Mouse (Mus musculus) CH12.LX (cell line): ENCODE data around the gene Znrf3. TPM values are rescaled to one million over a fixed set of nuclear protein-coding genes. Genes with fewer than 3 reads are reported as not detected.

Experiments
- DNase-seq: peaks from one replicate; pipeline ENCODE4 v3.0.0-alpha.2; 2013; ENCODE audit errors: extremely low read depth
- H3K27ac ChIP-seq: 2 replicates; pipeline ENCODE4 v1.5.1; 2012; ENCODE audit warnings: low read depth, mild to moderate bottlenecking, control low read depth, moderate library complexity; ENCODE audit not compliant: insufficient read depth
- H3K27me3 ChIP-seq: replicated peaks from 2 replicates; pipeline ENCODE3; 2012; ENCODE audit warnings: inconsistent platforms
- H3K36me3 ChIP-seq, 2 experiments: replicated peaks in 1 of 2; 2 replicates each; pipeline versions ENCODE3 to v1.6.1; 2012; ENCODE audit warnings: inconsistent platforms in 1 of 2, low read length in 1 of 2, mild to moderate bottlenecking in 1 of 2, mixed read lengths in 1 of 2, moderate library complexity in 1 of 2; ENCODE audit not compliant: control insufficient read depth in 1 of 2, insufficient read depth in 1 of 2
- H3K4me1 ChIP-seq, 2 experiments: 2 replicates each; pipeline ENCODE4 v1.6.1; 2012; ENCODE audit warnings: inconsistent platforms in 1 of 2, moderate library complexity in 1 of 2; ENCODE audit not compliant: insufficient read depth in 2 of 2, control insufficient read depth in 1 of 2
- H3K4me2 ChIP-seq: 2 replicates; pipeline ENCODE4 v1.6.1; 2012; ENCODE audit warnings: low read depth, mild to moderate bottlenecking, control low read depth; ENCODE audit not compliant: poor library complexity, insufficient read depth, severe bottlenecking
- H3K4me3 ChIP-seq, 3 experiments: fragments of 150-350 bp in 1 of 3; sonication (generic) in 1 of 3; replicated peaks in 1 of 3; 2 replicates each; pipeline versions ENCODE3 to v1.5.1; 2011 to 2012; ENCODE audit warnings: low read depth in 2 of 3, low read length in 2 of 3, mild to moderate bottlenecking in 2 of 3, moderate library complexity in 2 of 3, control low read depth in 1 of 3, improper control_type of control experiment in 1 of 3, inconsistent platforms in 1 of 3, mixed read lengths in 1 of 3; ENCODE audit not compliant: poor library complexity in 1 of 3
- H3K79me2 ChIP-seq: replicated peaks from 2 replicates; pipeline ENCODE4 v1.6.1; 2012; ENCODE audit warnings: mild to moderate bottlenecking, moderate library complexity; ENCODE audit not compliant: control insufficient read depth, poor library complexity, insufficient read depth, severe bottlenecking; ENCODE audit errors: extremely low read depth
- H3K9ac ChIP-seq: 2 replicates; pipeline ENCODE4 v1.6.1; 2012; ENCODE audit warnings: low read depth, mild to moderate bottlenecking, control low read depth, moderate library complexity; ENCODE audit not compliant: insufficient read depth
- H3K9me3 ChIP-seq: replicated peaks from 2 replicates; pipeline ENCODE3; 2012; ENCODE audit warnings: low read length, inconsistent platforms, mixed read lengths
- CHD1 ChIP-seq: IDR thresholded peaks from 2 replicates; pipeline ENCODE4 v1.6.1; 2012; ENCODE audit warnings: low read depth, low read length, improper control_type of control experiment, inconsistent platforms
- CHD2 ChIP-seq: IDR thresholded peaks from 2 replicates; pipeline ENCODE4 v1.6.1; 2011; ENCODE audit warnings: low read length, improper control_type of control experiment
- CTCF ChIP-seq, 2 experiments: IDR thresholded peaks in 1 of 2; conservative IDR thresholded peaks in 1 of 2; 2 replicates each; pipeline ENCODE4 v1.5.1; 2011 to 2012; ENCODE audit warnings: low read depth in 2 of 2, low read length in 2 of 2, improper control_type of control experiment in 1 of 2, inconsistent platforms in 1 of 2, mild to moderate bottlenecking in 1 of 2, moderate library complexity in 1 of 2
- E2F4 ChIP-seq: IDR thresholded peaks from 2 replicates; pipeline ENCODE4 v1.6.1; 2011; ENCODE audit warnings: low read depth, low read length, improper control_type of control experiment; ENCODE audit not compliant: insufficient replicate concordance
- ELF1 ChIP-seq: IDR thresholded peaks from 2 replicates; pipeline ENCODE4 v1.6.1; 2014; ENCODE audit warnings: low read depth, mild to moderate bottlenecking, inconsistent platforms, low read length, improper control_type of control experiment
- HCFC1 ChIP-seq: IDR thresholded peaks from 2 replicates; pipeline ENCODE4 v1.6.1; 2012; ENCODE audit warnings: low read depth, mild to moderate bottlenecking, inconsistent platforms, low read length, improper control_type of control experiment
- IRF4 ChIP-seq: IDR thresholded peaks from 2 replicates; pipeline ENCODE4 v1.6.1; 2014; ENCODE audit warnings: low read depth, mild to moderate bottlenecking, inconsistent platforms, low read length, improper control_type of control experiment
- JUN ChIP-seq: IDR thresholded peaks from 2 replicates; pipeline ENCODE4 v1.6.1; 2011; ENCODE audit warnings: low read depth, mild to moderate bottlenecking, low read length, improper control_type of control experiment, moderate library complexity; ENCODE audit not compliant: insufficient read depth
- MAFK ChIP-seq: IDR thresholded peaks from 2 replicates; pipeline ENCODE4 v1.6.1; 2011; ENCODE audit warnings: low read length, improper control_type of control experiment; ENCODE audit not compliant: insufficient replicate concordance
- MAZ ChIP-seq: IDR thresholded peaks from 2 replicates; pipeline ENCODE4 v1.6.1; 2012; ENCODE audit warnings: low read depth, mild to moderate bottlenecking, inconsistent platforms, low read length, improper control_type of control experiment, moderate library complexity
- MEF2A ChIP-seq: IDR thresholded peaks from 2 replicates; pipeline ENCODE4 v1.6.1; 2014; ENCODE audit warnings: low read depth, mild to moderate bottlenecking, inconsistent platforms, low read length, improper control_type of control experiment, borderline replicate concordance
- NELFE ChIP-seq: IDR thresholded peaks from 2 replicates; pipeline ENCODE4 v1.6.1; 2011; ENCODE audit warnings: low read depth, low read length, improper control_type of control experiment
- NRF1 ChIP-seq: IDR thresholded peaks from 2 replicates; pipeline ENCODE4 v1.6.1; 2014; ENCODE audit warnings: low read depth, mild to moderate bottlenecking, inconsistent platforms, low read length, improper control_type of control experiment, moderate library complexity
- PAX5 ChIP-seq: IDR thresholded peaks from 2 replicates; pipeline ENCODE4 v1.6.1; 2012; ENCODE audit warnings: low read length, inconsistent platforms, mixed read lengths
- POLR2AphosphoS2 ChIP-seq: IDR thresholded peaks from 2 replicates; pipeline ENCODE4 v1.6.1; 2011; ENCODE audit warnings: low read depth, low read length, improper control_type of control experiment
- RAD21 ChIP-seq: IDR thresholded peaks from 2 replicates; pipeline ENCODE4 v1.6.1; 2011; ENCODE audit warnings: low read depth, mild to moderate bottlenecking, low read length, improper control_type of control experiment, moderate library complexity
- SIN3A ChIP-seq: IDR thresholded peaks from 2 replicates; pipeline ENCODE4 v1.6.1; 2012; ENCODE audit warnings: low read length, improper control_type of control experiment, inconsistent platforms
- SMC3 ChIP-seq: IDR thresholded peaks from 2 replicates; pipeline ENCODE4 v1.6.1; 2011; ENCODE audit warnings: low read depth, low read length, improper control_type of control experiment
- USF1 ChIP-seq: IDR thresholded peaks from 2 replicates; pipeline ENCODE4 v1.6.1; 2014; ENCODE audit warnings: low read depth, mild to moderate bottlenecking, inconsistent platforms, low read length, improper control_type of control experiment
- USF2 ChIP-seq: conservative IDR thresholded peaks from 2 replicates; pipeline ENCODE4 v1.6.1; 2011; ENCODE audit warnings: low read depth, low read length, improper control_type of control experiment
- ZC3H11A ChIP-seq: IDR thresholded peaks from 2 replicates; pipeline ENCODE4 v1.6.1; 2012; ENCODE audit warnings: low read depth, mild to moderate bottlenecking, inconsistent platforms, low read length, improper control_type of control experiment
- ZKSCAN1 ChIP-seq: IDR thresholded peaks from 2 replicates; pipeline ENCODE4 v1.6.1; 2012; ENCODE audit warnings: low read depth, inconsistent platforms, low read length, improper control_type of control experiment, borderline replicate concordance
- dilution Hi-C: fragments of 300-500 bp; cut with MboI; formaldehyde crosslinking; loops from 2 replicates; pipeline ENCODE4 v1.14.3; 2020; ENCODE audit warnings: low sequenced_read_pairs; ENCODE audit not compliant: extremely low pct_unique_long_range_greater_than_20kb, extremely low pct_ligation_motif_present
- in situ Hi-C: fragments of 300-500 bp; cut with MboI; formaldehyde crosslinking; loops from 3 replicates; pipeline ENCODE4 v1.14.3; 2019; ENCODE audit warnings: low sequenced_read_pairs, low pct_ligation_motif_present, low pct_unique_long_range_greater_than_20kb, mixed read lengths
- polyA plus RNA-seq: library from polyadenylated mRNA; unstranded; fragments of >175 nt; gene quantifications from 2 replicates; pipeline ENCODE4 v1.2.1, GENCODE M21; 2012; ENCODE audit warnings: low read depth; ENCODE audit not compliant: insufficient read length
- total RNA-seq, 2 experiments: library from RNA; depleted of rRNA; stranded (reverse); fragments of 300-350 nt in 1 of 2; fragments of >200 nt in 1 of 2; gene quantifications; 2 replicates each; pipeline ENCODE4 v1.2.3; 2012 to 2014

The Znrf3 gene
- total and polyA plus RNA-seq, 3 experiments = 1.1 to 2.7 (median 1.3) TPM

DNA sequence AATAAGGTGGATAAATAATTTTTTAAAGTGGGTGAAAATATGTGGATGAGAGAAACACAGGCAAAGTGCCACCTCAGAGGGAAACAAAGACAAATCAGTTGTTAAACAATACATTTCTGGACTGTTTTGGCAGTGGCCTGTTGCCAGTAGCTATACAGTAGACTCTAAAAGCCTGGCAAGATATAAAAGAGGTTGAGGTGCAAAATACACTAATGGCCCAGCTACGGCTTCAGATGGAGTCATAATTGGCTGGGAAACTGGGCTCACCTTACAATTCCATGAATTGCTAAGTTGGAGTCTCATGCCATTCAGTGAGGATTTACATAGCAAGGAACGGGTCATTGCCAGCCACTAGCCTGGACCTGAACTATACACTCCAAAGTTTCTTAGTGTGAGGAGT, 62.0 kb downstream of the Znrf3 start:
- no peak for DNase-seq
- Histone ChIP-seq H3K36me3 (no peaks in the 10 kb centered on the region), H3K27me3 (no peaks in the 10 kb centered on the region), H3K4me1 (no peaks in the 10 kb centered on the region), H3K4me3 (no peak overlapping the region), H3K4me2 (no peak overlapping the region), H3K9me3 (no peaks in the 10 kb centered on the region), H3K27ac (no peak overlapping the region), H3K9ac (no peak overlapping the region), H3K79me2 (no peaks in the 10 kb centered on the region)
- dilution Hi-C loops (no loop called here), in situ Hi-C loops (no loop called here)
- no peak for TF ChIP-seq MAZ
- no peak for TF ChIP-seq ZC3H11A
- TF ChIP-seq ELF1 = no peak
- no peak for TF ChIP-seq NELFE
- TF ChIP-seq POLR2AphosphoS2 = no peak

DNA sequence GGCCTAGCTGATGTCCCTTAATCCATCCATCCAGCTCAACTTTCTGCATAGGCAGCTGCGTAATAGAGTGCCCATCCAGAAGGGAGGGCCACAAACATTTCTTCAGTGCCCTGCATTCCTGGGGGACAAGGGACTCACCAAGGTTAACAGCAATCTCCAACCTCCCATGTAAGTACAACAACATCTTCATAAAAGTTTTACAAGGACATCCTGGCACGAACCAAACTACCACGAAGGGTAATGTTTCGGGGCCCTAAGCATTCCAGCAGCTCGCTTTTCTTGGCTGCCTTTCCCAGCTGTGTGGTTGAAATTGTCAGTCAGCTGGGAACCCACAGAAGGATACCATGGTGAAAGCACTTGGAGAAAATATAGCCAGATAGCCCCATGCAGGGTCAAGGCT, 63.4 kb downstream of the Znrf3 start:
- TF ChIP-seq MEF2A (no peak), IRF4 (no peak)
- no peaks in the 10 kb centered on the region for H3K9me3 ChIP-seq
- no peaks in the 10 kb centered on the region for H3K36me3 ChIP-seq
- no peak overlapping the region for H3K9ac ChIP-seq
- no peak overlapping the region for H3K4me3 ChIP-seq
- DNase-seq = no peak
- H3K4me1 ChIP-seq = no peaks in the 10 kb centered on the region
- H3K79me2 ChIP-seq = no peaks in the 10 kb centered on the region
- no peak overlapping the region for H3K27ac ChIP-seq
- no peak overlapping the region for H3K4me2 ChIP-seq
- in situ Hi-C loops (no loop called here), dilution Hi-C loops (no loop called here)
- H3K27me3 ChIP-seq = no peaks in the 10 kb centered on the region

DNA sequence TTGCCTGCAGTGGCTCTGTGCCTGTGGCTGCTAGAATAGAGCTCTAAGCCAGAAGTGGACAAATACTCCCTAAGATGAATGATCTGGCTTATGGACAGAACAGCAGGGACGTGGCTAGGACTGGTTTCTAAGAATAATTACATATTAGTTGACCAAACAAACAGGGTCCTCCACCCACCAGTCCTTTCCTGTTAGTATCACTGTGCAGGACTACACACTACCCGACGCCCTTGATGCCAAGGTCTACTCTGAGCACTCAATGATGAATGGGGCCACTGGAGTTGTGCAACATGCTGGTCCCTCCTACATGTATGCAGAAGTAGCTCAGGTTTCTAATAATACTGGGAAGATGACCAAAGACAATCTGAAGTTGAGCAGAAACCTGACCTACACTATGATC, 64.4 kb downstream of the Znrf3 start:
- Histone ChIP-seq H3K4me2 (no peak overlapping the region), H3K27ac (no peak overlapping the region), H3K36me3 (no peaks in the 10 kb centered on the region), H3K9me3 (no peaks in the 10 kb centered on the region), H3K4me1 (no peaks in the 10 kb centered on the region), H3K4me3 (no peak overlapping the region), H3K9ac (no peak overlapping the region), H3K27me3 (no peaks in the 10 kb centered on the region), H3K79me2 (no peaks in the 10 kb centered on the region)
- DNase-seq = no peak
- dilution Hi-C loops (no loop called here), in situ Hi-C loops (no loop called here)
- TF ChIP-seq ZKSCAN1 = no peak
- TF ChIP-seq USF1 = no peak
- TF ChIP-seq MAZ = no peak
- no peak for TF ChIP-seq RAD21
- TF ChIP-seq SMC3 = no peak
- TF ChIP-seq HCFC1 = no peak
- no peak for TF ChIP-seq NRF1
- no peak for TF ChIP-seq CTCF (conservative IDR thresholded peaks at IDR 0.05 in 1 of 2, IDR thresholded peaks at IDR 0.05 in 1 of 2; ENCODE audit: low read depth in 2 of 2, low read length in 2 of 2)
- no peak for TF ChIP-seq PAX5
- no peak for TF ChIP-seq ELF1
- TF ChIP-seq USF2 = no peak
- TF ChIP-seq CHD2 = no peak
- TF ChIP-seq SIN3A = no peak
- no peak for TF ChIP-seq E2F4
- no peak for TF ChIP-seq JUN
- TF ChIP-seq IRF4 = no peak
- TF ChIP-seq NELFE = no peak
- no peak for TF ChIP-seq CHD1
- no peak for TF ChIP-seq MAFK
